Mouse (Mus musculus) C2C12 (cell line): ENCODE measurements around the gene Pde11a.

Source experiments
- CTCF ChIP-seq: IDR thresholded peaks from one replicate; pipeline ENCODE4 v1.5.1; 2011; ENCODE audit not compliant: control insufficient read depth, insufficient read depth, insufficient read length
- MAX ChIP-seq: IDR thresholded peaks from one replicate; pipeline ENCODE4 v1.6.1; 2011; ENCODE audit warnings: mild to moderate bottlenecking, control low read depth
- MYOG ChIP-seq: IDR thresholded peaks from one replicate; pipeline ENCODE4 v1.6.1; 2011; ENCODE audit not compliant: control insufficient read depth, insufficient read length; ENCODE audit errors: extremely low read depth

DNA sequence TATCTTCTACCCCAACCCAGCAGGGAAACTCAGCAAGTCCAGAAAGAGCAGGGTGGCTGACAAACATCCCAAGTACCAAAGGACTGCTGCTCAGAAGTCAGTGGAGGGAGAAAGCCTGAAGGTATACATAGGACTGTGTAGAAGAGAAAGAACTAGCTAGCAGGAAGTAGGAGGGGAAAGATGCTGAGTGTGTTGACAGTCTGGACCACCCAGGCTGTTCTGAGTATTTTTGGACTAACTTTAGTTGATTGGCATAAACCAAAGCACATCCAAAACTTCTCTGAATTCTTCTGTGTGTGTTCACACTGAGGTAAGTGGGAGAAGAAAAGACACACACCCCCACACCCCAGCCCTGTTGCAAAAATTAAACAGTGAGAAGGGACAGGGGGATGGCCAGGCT lies 248.1 kb downstream of the Pde11a start:
- TF ChIP-seq CTCF (no peak), MYOG (no peak), MAX (no peak)
